Mouse (Mus musculus): ENCODE results near the gene Ctsl. TPM values are rescaled to one million over a fixed set of nuclear protein-coding genes. Genes with fewer than 3 reads are reported as not detected.

The Ctsl gene
- polyA plus RNA-seq, 1 experiment from 2014 or later, result 269 TPM

DNA sequence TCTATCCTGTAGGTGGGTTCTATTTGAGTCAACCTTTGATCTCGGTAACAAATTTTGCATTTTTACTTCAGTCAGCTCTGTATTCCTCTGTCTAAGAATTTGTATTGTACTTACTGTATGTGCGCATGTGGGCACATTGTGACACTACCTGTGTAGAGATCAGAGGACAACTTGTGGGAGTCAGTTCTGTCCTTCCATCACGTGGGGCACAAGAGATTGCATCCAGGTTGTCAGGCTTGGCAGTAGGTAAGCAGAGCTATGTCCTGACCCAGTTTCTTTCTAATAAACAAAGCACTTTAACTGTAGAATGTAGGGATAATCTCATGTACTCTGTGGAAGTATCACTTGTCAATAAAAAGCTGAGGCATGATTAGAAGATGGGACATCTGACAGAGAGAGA is 56.6 kb downstream of the Ctsl start:
- H3K4me1 ChIP-seq (ENCODE audit: insufficient read depth, low read depth, low read length), result peaks cover 7% of the 10 kb centered on the region
- DNase-seq (ENCODE audit: low spot score), result no peak
- H3K27me3 ChIP-seq (replicated peaks; ENCODE audit: insufficient read depth, low read length), result no peaks in the 10 kb centered on the region
- ATAC-seq, result no peak
- WGBS, result 67% methylated on average over 3 of the region's 3 CpGs
- H3K4me3 ChIP-seq (ENCODE audit: low read depth, low read length), result no peak overlapping the region
- H3K9me3 ChIP-seq (ENCODE audit: low read length), result no peaks in the 10 kb centered on the region
- no peak overlapping the region for H3K4me2 ChIP-seq (replicated peaks; ENCODE audit: low read depth, low read length)
- H3K36me3 ChIP-seq (ENCODE audit: insufficient read depth, low read length), result no peaks in the 10 kb centered on the region
- TF ChIP-seq EP300 (IDR thresholded peaks at IDR 0.05), result no peak
- no peak for TF ChIP-seq CTCF (IDR thresholded peaks at IDR 0.05)
- H3K27ac ChIP-seq (ENCODE audit: low read length), result no peak overlapping the region
- H3K9ac ChIP-seq (replicated peaks; ENCODE audit: low read depth), result no peak overlapping the region

DNA sequence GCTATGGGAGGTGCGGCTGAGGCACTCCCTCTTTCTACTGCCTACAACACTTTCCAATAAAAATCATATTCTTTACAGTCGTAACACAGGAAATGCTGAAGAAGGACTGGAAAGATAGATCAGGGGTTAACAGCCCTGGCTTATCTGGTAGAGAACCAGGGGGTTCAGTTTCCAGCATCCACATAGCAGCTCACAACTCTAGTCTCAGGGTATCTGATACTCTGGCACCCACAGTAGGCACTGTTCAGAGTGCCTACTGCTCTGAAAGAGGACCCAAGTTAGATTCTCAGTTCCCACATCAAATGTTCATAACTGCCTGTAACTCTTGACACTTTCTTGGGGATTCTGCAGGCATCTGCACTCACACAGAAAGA is 57.8 kb downstream of the Ctsl start:
- Histone ChIP-seq H3K27ac (ENCODE audit: low read length) (peak overlapping the region; percentile 2; the same call in 1 of the 2 replicates), H3K4me3 (ENCODE audit: low read depth, low read length) (peak overlapping the region; percentile 84; the same call in 1 of the 2 replicates), H3K4me2 (replicated peaks; ENCODE audit: low read depth, low read length) (peak overlapping the region; percentile 68), H3K9me3 (ENCODE audit: low read length) (no peaks in the 10 kb centered on the region), H3K4me1 (ENCODE audit: insufficient read depth, low read depth, low read length) (peaks cover 7% of the 10 kb centered on the region), H3K27me3 (replicated peaks; ENCODE audit: insufficient read depth, low read length) (no peaks in the 10 kb centered on the region), H3K9ac (replicated peaks; ENCODE audit: low read depth) (no peak overlapping the region), H3K36me3 (ENCODE audit: insufficient read depth, low read length) (peaks cover 8% of the 10 kb centered on the region)
- 0% methylated on average over 2 of the region's 2 CpGs for WGBS
- TF ChIP-seq CTCF (IDR thresholded peaks at IDR 0.05) (no peak), EP300 (IDR thresholded peaks at IDR 0.05) (no peak)
- ATAC-seq (no peak), DNase-seq (ENCODE audit: low spot score) (no peak)

DNA sequence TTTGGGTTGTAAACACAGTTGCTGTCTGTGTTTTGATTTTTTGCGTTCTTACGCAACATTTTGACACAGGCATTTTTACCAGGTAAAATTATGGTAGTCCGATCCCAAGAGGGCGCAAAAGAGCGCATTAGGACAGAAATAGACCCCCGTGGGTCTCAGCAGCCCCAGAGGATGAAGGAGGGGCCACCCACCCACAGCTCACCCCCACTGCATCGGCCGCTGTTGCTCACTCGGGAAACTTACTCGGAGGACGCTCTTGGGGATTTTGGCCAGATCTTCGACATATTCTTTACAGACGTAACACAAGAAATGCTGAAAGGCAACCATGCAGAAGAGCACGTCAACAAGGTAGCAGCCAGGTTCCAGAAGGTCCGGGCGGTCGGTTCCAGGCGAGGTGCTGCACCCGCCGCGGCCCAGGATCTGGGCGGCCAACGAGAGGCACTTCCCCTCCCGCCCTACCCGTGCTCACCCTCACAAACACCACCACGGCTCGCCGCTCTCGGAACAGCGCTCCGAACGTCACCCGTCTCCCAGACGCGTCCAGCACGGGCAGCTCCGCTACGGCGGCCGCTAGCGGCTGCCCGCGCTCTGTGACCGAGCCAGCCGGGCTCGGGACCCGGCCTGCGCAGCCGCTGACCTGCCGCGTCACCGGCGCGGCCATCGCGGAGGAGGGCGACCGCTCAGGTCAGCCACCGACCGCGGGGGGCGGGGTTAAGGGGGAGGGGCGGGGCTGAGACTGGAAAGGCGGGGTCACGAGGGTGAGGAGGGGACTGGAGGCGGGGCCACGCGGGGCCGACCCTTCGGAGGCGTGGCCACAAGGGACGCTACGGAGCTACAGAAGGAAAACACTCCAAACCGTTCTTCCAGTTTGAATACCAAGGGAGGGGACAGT is 58.4 kb downstream of the Ctsl start, which contains the start of gene Aaed1:
Gene Aaed1, minus strand, starts transcription at position 687 of the 892 bp plus-strand sequence.
- Histone ChIP-seq H3K27ac (ENCODE audit: low read length) (peak within 1 kb of the TSS; percentile 96), H3K9ac (replicated peaks; ENCODE audit: low read depth) (peak within 1 kb of the TSS; percentile 73), H3K4me3 (ENCODE audit: low read depth, low read length) (peak within 1 kb of the TSS; percentile 84), H3K36me3 (ENCODE audit: insufficient read depth, low read length) (peaks cover 13% of the 10 kb centered on the region), H3K4me2 (replicated peaks; ENCODE audit: low read depth, low read length) (peak within 1 kb of the TSS; percentile 68), H3K27me3 (replicated peaks; ENCODE audit: insufficient read depth, low read length) (no peaks in the 10 kb centered on the region), H3K9me3 (ENCODE audit: low read length) (no peaks in the 10 kb centered on the region), H3K4me1 (ENCODE audit: insufficient read depth, low read depth, low read length) (peaks cover 7% of the 10 kb centered on the region)
- WGBS, result 2% methylated on average over 52 of the region's 74 CpGs
- peak; percentile 97 for DNase-seq (ENCODE audit: low spot score)
- ATAC-seq, result peak; percentile 94
- TF ChIP-seq CTCF (IDR thresholded peaks at IDR 0.05), result peak; percentile 54
- TF ChIP-seq EP300 (IDR thresholded peaks at IDR 0.05), result no peak

DNA sequence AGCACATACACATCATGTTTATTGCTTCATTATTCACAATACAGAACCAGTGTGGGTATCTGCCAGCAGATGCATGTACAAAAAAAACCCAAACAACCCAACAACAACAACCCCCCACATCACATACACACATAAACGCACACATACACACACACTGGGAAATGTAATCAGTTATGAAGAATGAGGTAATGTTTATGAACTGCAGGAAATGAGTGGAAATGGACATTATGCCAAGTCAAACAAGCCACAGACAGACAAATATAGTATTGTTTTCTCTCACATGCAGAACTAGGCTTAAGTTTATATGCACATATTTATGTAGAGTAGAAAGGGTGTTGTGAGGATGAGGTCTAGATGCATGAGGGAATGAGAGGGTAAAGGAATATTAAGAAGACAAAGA is 59.4 kb downstream of the Ctsl start:
- Histone ChIP-seq H3K4me2 (replicated peaks; ENCODE audit: low read depth, low read length) (peak overlapping the region; percentile 68), H3K27ac (ENCODE audit: low read length) (peak overlapping the region; percentile 96), H3K27me3 (replicated peaks; ENCODE audit: insufficient read depth, low read length) (no peaks in the 10 kb centered on the region), H3K9me3 (ENCODE audit: low read length) (no peaks in the 10 kb centered on the region), H3K4me3 (ENCODE audit: low read depth, low read length) (peak overlapping the region; percentile 84), H3K4me1 (ENCODE audit: insufficient read depth, low read depth, low read length) (peaks cover 7% of the 10 kb centered on the region), H3K36me3 (ENCODE audit: insufficient read depth, low read length) (peaks cover 18% of the 10 kb centered on the region), H3K9ac (replicated peaks; ENCODE audit: low read depth) (no peak overlapping the region)
- DNase-seq (ENCODE audit: low spot score), result peak; percentile 80
- ATAC-seq, result peak; percentile 15
- WGBS, result 3% methylated on average over 1 of the region's 1 CpGs
- TF ChIP-seq CTCF (IDR thresholded peaks at IDR 0.05) (no peak), EP300 (IDR thresholded peaks at IDR 0.05) (peak; percentile 81)

DNA sequence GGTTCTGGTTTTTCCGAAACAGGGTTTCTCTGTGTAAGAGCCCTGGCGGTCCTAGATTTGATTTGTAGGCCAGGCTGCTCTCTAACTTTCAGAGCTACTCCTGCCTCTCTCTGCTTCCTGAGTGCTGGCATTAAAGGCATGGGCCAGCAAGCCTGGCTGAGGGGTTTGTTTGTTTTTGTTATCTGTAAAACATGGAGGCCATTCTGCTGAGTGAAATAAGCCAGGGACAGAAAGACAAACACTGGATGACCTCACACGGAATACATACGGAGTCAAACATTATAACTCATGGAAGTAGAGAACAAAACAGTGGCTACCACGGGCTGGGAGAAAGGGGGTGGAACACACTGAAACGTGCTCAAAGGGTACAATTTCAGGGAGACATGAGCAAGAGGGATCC is 60.1 kb downstream of the Ctsl start:
- peak; percentile 51 for DNase-seq (ENCODE audit: low spot score)
- H3K9ac ChIP-seq (replicated peaks; ENCODE audit: low read depth), result no peak overlapping the region

DNA sequence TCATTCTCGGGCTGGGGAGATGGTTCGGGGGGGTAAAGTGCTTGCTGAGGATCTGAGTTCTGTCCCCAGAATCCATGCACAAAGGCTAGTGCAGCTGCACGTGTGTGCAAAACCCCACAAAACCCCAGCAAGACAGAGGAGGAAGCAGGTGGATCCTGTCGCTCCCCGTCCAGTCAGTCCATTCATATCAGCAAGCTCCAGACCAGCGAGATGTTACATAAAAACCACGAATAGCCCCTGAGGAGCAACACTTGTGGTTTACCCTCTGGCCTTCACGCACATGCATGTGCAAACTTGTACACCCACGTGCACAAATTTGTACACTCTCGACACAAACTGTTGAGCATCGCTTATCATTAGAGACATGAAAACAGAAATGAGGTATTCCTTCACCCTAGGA is 60.8 kb downstream of the Ctsl start:
- H3K4me2 ChIP-seq (replicated peaks; ENCODE audit: low read depth, low read length), result peak overlapping the region; percentile 68
- no peak for DNase-seq (ENCODE audit: low spot score)
- H3K4me3 ChIP-seq (ENCODE audit: low read depth, low read length), result no peak overlapping the region
- WGBS, result 40% methylated on average over 11 of the region's 11 CpGs
- no peak overlapping the region for H3K9ac ChIP-seq (replicated peaks; ENCODE audit: low read depth)
- ATAC-seq, result no peak
- no peaks in the 10 kb centered on the region for H3K27me3 ChIP-seq (replicated peaks; ENCODE audit: insufficient read depth, low read length)
- peak overlapping the region; percentile 96; the same call in 1 of the 2 replicates for H3K27ac ChIP-seq (ENCODE audit: low read length)
- peaks cover 7% of the 10 kb centered on the region for H3K4me1 ChIP-seq (ENCODE audit: insufficient read depth, low read depth, low read length)
- H3K36me3 ChIP-seq (ENCODE audit: insufficient read depth, low read length), result peaks cover 20% of the 10 kb centered on the region
- no peaks in the 10 kb centered on the region for H3K9me3 ChIP-seq (ENCODE audit: low read length)
- TF ChIP-seq EP300 (IDR thresholded peaks at IDR 0.05) (no peak), CTCF (IDR thresholded peaks at IDR 0.05) (no peak)

More for the DNA sequence above, 60.1 kb downstream of the Ctsl start:
- WGBS, result 24% methylated on average over 6 of the region's 6 CpGs
- peak overlapping the region; percentile 96 for H3K27ac ChIP-seq (ENCODE audit: low read length)
- no peak for ATAC-seq
- no peaks in the 10 kb centered on the region for H3K9me3 ChIP-seq (ENCODE audit: low read length)
- H3K27me3 ChIP-seq (replicated peaks; ENCODE audit: insufficient read depth, low read length), result no peaks in the 10 kb centered on the region
- peaks cover 7% of the 10 kb centered on the region for H3K4me1 ChIP-seq (ENCODE audit: insufficient read depth, low read depth, low read length)
- peaks cover 18% of the 10 kb centered on the region for H3K36me3 ChIP-seq (ENCODE audit: insufficient read depth, low read length)
- peak overlapping the region; percentile 84; the same call in 1 of the 2 replicates for H3K4me3 ChIP-seq (ENCODE audit: low read depth, low read length)
- no peak for TF ChIP-seq CTCF (IDR thresholded peaks at IDR 0.05)
- no peak for TF ChIP-seq EP300 (IDR thresholded peaks at IDR 0.05)
- H3K4me2 ChIP-seq (replicated peaks; ENCODE audit: low read depth, low read length), result peak overlapping the region; percentile 68

Other genes starting within 250 kb of the Ctsl start
- gene Slc35d2, start 241.5 kb downstream of the Ctsl start, polyA plus RNA-seq (2015; fragmentation: Nextera tagmentation; extraction: Ambion mirVana), result 8.0 and 9.0 TPM in 2 replicates
- 7.6 and 8.4 TPM in 2 replicates for gene Zfp367, start 217.7 kb downstream of the Ctsl start, polyA plus RNA-seq (2015; fragmentation: Nextera tagmentation; extraction: Ambion mirVana)
- gene Habp4, start 209.1 kb downstream of the Ctsl start, polyA plus RNA-seq (2015; fragmentation: Nextera tagmentation; extraction: Ambion mirVana), result 16.6 and 18.8 TPM in 2 replicates
- gene Cdc14b, start 95.6 kb downstream of the Ctsl start, polyA plus RNA-seq (2015; fragmentation: Nextera tagmentation; extraction: Ambion mirVana), result 4.7 and 5.3 TPM in 2 replicates
- 89.2 and 94.2 TPM in 2 replicates for gene Aaed1, start 58.2 kb downstream of the Ctsl start, polyA plus RNA-seq (2015; fragmentation: Nextera tagmentation; extraction: Ambion mirVana)
- 7.5 TPM in 2 replicates for gene Cdk20, start 61.4 kb upstream of the Ctsl start, polyA plus RNA-seq (2015; fragmentation: Nextera tagmentation; extraction: Ambion mirVana)
- gene Fam240b, start 126.9 kb upstream of the Ctsl start, polyA plus RNA-seq (2015; fragmentation: Nextera tagmentation; extraction: Ambion mirVana), result not detected in 2 replicates

Data from lung, postnatal 0 days (tissue).